15 mouse cellular contexts compared by ENCODE assay signal in the genomic region with DNA sequence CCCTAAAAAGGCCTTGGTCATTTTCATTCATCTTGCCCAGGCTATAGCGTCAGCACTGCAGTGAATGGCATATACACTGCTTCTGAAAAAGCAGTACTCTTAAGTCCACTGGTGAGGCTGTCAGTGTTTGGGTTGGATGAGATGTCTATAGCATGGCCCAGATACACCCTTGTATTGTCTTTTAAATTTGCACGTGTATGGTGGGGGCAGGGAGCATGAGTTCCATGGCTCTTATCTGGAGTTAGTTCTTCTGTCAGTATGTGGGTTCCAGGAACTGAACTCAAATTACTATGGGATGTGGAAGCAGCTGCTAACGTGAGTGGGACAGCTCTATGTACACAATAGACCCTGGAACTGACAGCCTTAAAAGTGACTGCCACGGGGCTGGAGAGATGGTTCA. TPM values are rescaled to one million over a fixed set of nuclear protein-coding genes. Genes with fewer than 3 reads are reported as not detected.
"Had no signal": no experiment of that assay in that cellular context is flagged by ENCODE, and none has a peak within 500 bp of the region (broad histone marks: within the 10 kb centered on the region; RNA-seq: fewer than 3 reads in every experiment).

No protein-coding gene starts in this region.

- H3K4me2 ChIP-seq: limb, embryonic 13.5 days; lung, embryonic 14.5 days; midbrain, embryonic 11.5 days had no signal

- ATAC-seq: intestine, postnatal 0 days had no signal

- H3K9me3 ChIP-seq: limb, embryonic 10.5 days; limb, embryonic 13.5 days had no signal

- H3K27ac ChIP-seq: kidney, postnatal 0 days; layer of hippocampus, adult 2 months; limb, embryonic 10.5 days; limb, embryonic 13.5 days had no signal

- H3K4me3 ChIP-seq: layer of hippocampus, adult 2 months; limb, embryonic 10.5 days; limb, embryonic 13.5 days had no signal

- H3K9ac ChIP-seq: limb, embryonic 13.5 days; lung, embryonic 14.5 days had no signal

- DNase-seq: kidney, adult 2 months; kidney, postnatal 25 days; layer of hippocampus, adult 9-11 months; lung, embryonic 14.5 days; lung, postnatal 10 days; lung, postnatal 4 days; midbrain, embryonic 14.5 days; thymus, postnatal 36 days had no signal

- H3K4me1 ChIP-seq: limb, embryonic 10.5 days; limb, embryonic 13.5 days had no signal

- H3K27me3 ChIP-seq: limb, embryonic 13.5 days had no signal

RNA-seq across cellular contexts. Expression of gene Gm27029, which starts 11.2 kb away (rescaled TPM):
- polyA plus RNA-seq: small intestine, adult 2 months had no signal
